Mouse (Mus musculus) cerebellum, adult 2 months (tissue): Measurements from ENCODE around the gene Gstm4.

Source experiments
- CTCF ChIP-seq: fragments of 200-500 bp; IDR thresholded peaks from 2 replicates; pipeline ENCODE4 v1.5.1; 2011; ENCODE audit warnings: low read depth, mild to moderate bottlenecking, control low read depth, low read length, moderate library complexity, borderline replicate concordance; ENCODE audit not compliant: insufficient read depth
- POLR2A ChIP-seq: fragments of 200-500 bp; IDR thresholded peaks from 2 replicates; pipeline ENCODE4 v1.6.1; 2011; ENCODE audit warnings: low read length, control low read depth, borderline replicate concordance; ENCODE audit not compliant: insufficient read depth

- no peak for TF ChIP-seq CTCF
- no peak for TF ChIP-seq POLR2A
These were observed 19.4 kb downstream of the Gstm4 start for GRCm38 (mm10) chr3:108025318-108025717.
